Mouse (Mus musculus) ES-Bruce4 (cell line): ENCODE data around the gene Hnf1a. TPM values are rescaled to one million over a fixed set of nuclear protein-coding genes. Genes with fewer than 3 reads are reported as not detected.

Source experiments
- H3K27ac ChIP-seq: 2 replicates; pipeline ENCODE4 v1.5.1; 2012; ENCODE audit warnings: low read length, inconsistent platforms; ENCODE audit not compliant: insufficient read depth
- H3K27me3 ChIP-seq: 2 replicates; pipeline ENCODE4 v1.6.1; 2012; ENCODE audit warnings: mild to moderate bottlenecking, low read length, inconsistent platforms; ENCODE audit not compliant: control insufficient read depth, poor library complexity, insufficient read depth, severe bottlenecking
- H3K36me3 ChIP-seq: 2 replicates; pipeline ENCODE4 v1.6.1; 2012; ENCODE audit warnings: inconsistent platforms, mild to moderate bottlenecking, low read length, moderate library complexity; ENCODE audit not compliant: control insufficient read depth, poor library complexity, insufficient read depth, severe bottlenecking
- H3K4me1 ChIP-seq: one replicate; pipeline ENCODE4 v1.8.1; 2011; ENCODE audit warnings: low read length; ENCODE audit not compliant: control insufficient read depth, insufficient read depth
- H3K4me3 ChIP-seq: 2 replicates; pipeline ENCODE4 v1.5.1; 2011; ENCODE audit warnings: low read depth, mild to moderate bottlenecking, low read length
- H3K9ac ChIP-seq: 2 replicates; pipeline ENCODE4 v1.6.1; 2012; ENCODE audit warnings: low read depth, mild to moderate bottlenecking, inconsistent platforms; ENCODE audit not compliant: poor library complexity, severe bottlenecking
- H3K9me3 ChIP-seq: replicated peaks from 2 replicates; pipeline ENCODE4 v1.6.1; 2012; ENCODE audit warnings: mild to moderate bottlenecking, low read length, inconsistent platforms; ENCODE audit not compliant: control insufficient read depth, poor library complexity, insufficient read depth, severe bottlenecking
- CTCF ChIP-seq: IDR thresholded peaks from one replicate; pipeline ENCODE4 v1.8.1; 2011; ENCODE audit warnings: low read depth, low read length
- EP300 ChIP-seq: IDR thresholded peaks from 2 replicates; pipeline ENCODE4 v1.6.1; 2011; ENCODE audit warnings: low read depth, low read length; ENCODE audit not compliant: insufficient read depth
- POLR2A ChIP-seq: IDR thresholded peaks from one replicate; pipeline ENCODE4 v1.8.1; 2011; ENCODE audit warnings: low read length; ENCODE audit not compliant: insufficient read depth
- polyA plus RNA-seq: library from polyadenylated mRNA; stranded (reverse); fragments of >200 nt; gene quantifications from 2 replicates; pipeline ENCODE4 v1.2.4, GENCODE M21; 2011; ENCODE audit warnings: low read depth; ENCODE audit not compliant: missing spikeins, insufficient read depth, insufficient read length

The Hnf1a gene
- 1.3 and 1.9 TPM in 2 replicates for polyA plus RNA-seq

DNA sequence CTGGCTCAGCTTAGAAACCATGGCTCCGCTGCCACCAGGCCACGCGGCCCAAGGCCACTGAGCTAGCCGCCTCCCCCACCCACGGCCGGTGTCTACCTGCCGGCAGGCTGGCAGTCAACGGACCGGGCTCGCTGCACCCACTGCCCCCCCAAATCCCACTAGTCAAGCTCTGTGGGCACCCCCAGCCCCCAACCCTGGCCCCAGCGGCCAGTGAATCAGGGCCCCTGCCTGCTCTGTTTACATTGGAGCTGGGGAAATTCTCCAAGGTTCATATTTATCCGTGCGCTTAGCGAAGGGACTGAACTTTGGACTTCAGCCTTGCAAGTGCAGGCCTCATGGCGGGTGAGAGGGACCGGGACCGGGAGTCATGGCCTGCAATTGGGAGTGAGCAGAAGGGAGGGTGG is at the start of gene Hnf1a:
Gene Hnf1a, minus strand, starts transcription at position 271 of the 404 bp plus-strand sequence.
- Histone ChIP-seq H3K4me3 (peak within 1 kb of the TSS; percentile 44), H3K9ac (peak within 1 kb of the TSS; percentile 71), H3K27me3 (no peaks in the 10 kb centered on the region), H3K36me3 (no peaks in the 10 kb centered on the region), H3K4me1 (peaks cover 3% of the 10 kb centered on the region), H3K27ac (no peak within 1 kb of the TSS), H3K9me3 (no peaks in the 10 kb centered on the region)
- TF ChIP-seq EP300: no peak
- no peak for TF ChIP-seq POLR2A
- no peak for TF ChIP-seq CTCF

DNA sequence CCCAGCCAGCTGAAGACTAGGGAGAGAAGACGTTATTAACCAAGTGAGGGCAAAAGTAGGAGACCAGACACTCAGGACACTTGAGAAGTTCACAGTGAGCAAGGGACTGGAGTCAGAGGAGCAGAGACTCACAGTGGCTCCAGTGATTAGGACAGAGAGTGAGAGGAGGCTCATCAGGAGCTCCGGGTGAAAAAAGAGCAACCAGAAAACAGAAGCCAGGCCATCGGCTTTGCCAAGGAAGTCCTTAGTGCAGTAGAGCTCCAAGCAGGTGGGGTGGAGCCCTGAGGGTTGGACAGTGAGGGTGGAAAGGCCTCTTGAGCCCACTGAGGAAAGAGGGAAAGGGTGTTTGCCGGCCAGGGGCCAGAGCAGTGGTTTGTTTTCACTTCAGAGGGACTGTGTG is 47.9 kb upstream of the Hnf1a start:
- Histone ChIP-seq H3K9me3 (no peaks in the 10 kb centered on the region), H3K36me3 (no peaks in the 10 kb centered on the region), H3K27ac (no peak overlapping the region), H3K4me1 (peaks cover 2% of the 10 kb centered on the region), H3K27me3 (no peaks in the 10 kb centered on the region), H3K4me3 (no peak overlapping the region), H3K9ac (no peak overlapping the region)
- TF ChIP-seq CTCF (no peak), EP300 (no peak), POLR2A (no peak)

- Histone ChIP-seq H3K9ac (no peak overlapping the region), H3K4me1 (peaks cover 2% of the 10 kb centered on the region)
Measured at GRCm38 (mm10) chr5:115018270-115018669, 47.4 kb upstream of the Hnf1a start.

DNA sequence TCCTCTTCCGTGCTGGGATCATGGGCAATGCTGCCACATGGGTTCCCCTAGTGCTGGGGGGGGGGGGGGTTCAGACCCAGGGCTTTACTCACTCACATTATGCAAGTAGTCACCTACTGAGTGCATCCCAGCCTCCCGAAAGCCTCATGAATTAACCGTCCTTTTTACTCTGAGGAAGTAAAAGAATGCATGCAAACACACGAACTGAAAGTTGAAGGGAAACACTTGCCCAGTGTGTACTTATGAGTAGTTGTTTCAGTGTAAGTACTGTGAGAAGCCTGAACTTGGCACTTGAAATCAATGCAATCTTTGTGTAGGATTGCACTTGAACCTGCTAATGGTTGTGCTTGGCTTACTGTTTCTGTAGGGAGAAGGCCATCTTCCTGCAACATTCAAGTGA is 44.2 kb upstream of the Hnf1a start:
- Histone ChIP-seq H3K36me3 (no peaks in the 10 kb centered on the region), H3K27ac (no peak overlapping the region), H3K4me3 (no peak overlapping the region), H3K27me3 (no peaks in the 10 kb centered on the region), H3K9ac (no peak overlapping the region), H3K9me3 (no peaks in the 10 kb centered on the region), H3K4me1 (peaks cover 2% of the 10 kb centered on the region)
- TF ChIP-seq CTCF (no peak), POLR2A (no peak), EP300 (no peak)

More at GRCm38 (mm10) chr5:115018270-115018669, 47.4 kb upstream of the Hnf1a start:
- H3K9me3 ChIP-seq: no peaks in the 10 kb centered on the region
- no peak for TF ChIP-seq CTCF
- no peak for TF ChIP-seq POLR2A
- H3K27me3 ChIP-seq: no peaks in the 10 kb centered on the region
- no peak overlapping the region for H3K4me3 ChIP-seq
- H3K27ac ChIP-seq: no peak overlapping the region
- no peaks in the 10 kb centered on the region for H3K36me3 ChIP-seq

DNA sequence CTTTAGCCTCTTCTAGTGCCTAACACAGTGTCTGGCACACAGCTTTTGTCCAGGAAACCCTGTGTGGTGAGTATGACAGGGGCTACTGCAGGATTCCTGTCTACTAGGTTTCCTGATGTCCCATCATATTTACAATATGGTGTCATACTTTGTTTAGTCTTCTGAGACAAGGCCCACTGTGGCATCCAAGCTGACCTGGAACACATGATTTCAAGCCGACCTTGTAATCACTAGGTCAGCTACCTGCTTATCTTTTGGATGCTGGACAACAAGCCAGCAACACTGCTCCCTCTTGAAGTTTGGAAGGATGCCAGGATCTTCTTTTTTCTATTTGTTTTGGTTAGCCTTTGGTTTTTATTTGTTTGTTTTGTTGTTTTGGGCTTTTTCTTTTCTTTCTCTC is 43.7 kb upstream of the Hnf1a start:
- peaks cover 2% of the 10 kb centered on the region for H3K4me1 ChIP-seq
- H3K9ac ChIP-seq: no peak overlapping the region
- H3K36me3 ChIP-seq: no peaks in the 10 kb centered on the region
- H3K4me3 ChIP-seq: no peak overlapping the region
- TF ChIP-seq CTCF: no peak
- TF ChIP-seq POLR2A: no peak
- no peak for TF ChIP-seq EP300
- H3K27me3 ChIP-seq: no peaks in the 10 kb centered on the region
- H3K27ac ChIP-seq: no peak overlapping the region
- no peaks in the 10 kb centered on the region for H3K9me3 ChIP-seq

DNA sequence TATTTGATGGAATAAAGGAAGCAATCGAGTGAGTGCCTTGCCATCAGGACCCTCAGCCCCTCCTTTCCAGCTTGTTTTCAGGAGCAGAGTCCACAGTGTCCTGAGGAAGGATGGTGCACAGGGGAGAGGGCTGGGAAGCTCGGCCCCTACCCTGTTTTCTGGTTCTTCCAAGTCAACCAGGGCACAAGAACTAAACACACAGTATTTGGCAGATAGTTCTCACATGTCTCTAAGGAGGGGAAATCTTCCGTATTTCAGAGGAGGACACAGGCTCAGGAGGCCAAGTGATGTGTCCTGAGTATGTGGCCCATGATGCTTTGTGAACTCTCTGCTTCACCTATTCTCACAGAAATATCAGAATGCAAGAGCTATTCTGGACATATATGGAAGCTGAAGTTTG is 42.5 kb upstream of the Hnf1a start:
- Histone ChIP-seq H3K36me3 (no peaks in the 10 kb centered on the region), H3K27ac (no peak overlapping the region), H3K4me1 (peaks cover 6% of the 10 kb centered on the region), H3K9me3 (no peaks in the 10 kb centered on the region), H3K4me3 (no peak overlapping the region), H3K27me3 (no peaks in the 10 kb centered on the region), H3K9ac (no peak overlapping the region)
- TF ChIP-seq EP300: no peak
- no peak for TF ChIP-seq CTCF
- TF ChIP-seq POLR2A: no peak
